Mouse (Mus musculus) frontal cortex, adult 2 months (tissue): ENCODE measurements at regions not wholly inside any gene's neighbourhood (a gene's known extent, or its start where the extent isn't known, plus 50 kb on each side); places are given as distances from the start of the nearest gene placed in this dataset.
A peak's percentile ranks its signal among the peaks of the same experiment; 100 is the strongest.
"Not testable (repeated sequence)": the region's sequence is repeated elsewhere in the genome, so short reads cannot be mapped to it uniquely, and the experiment has no call there.

Experiments
- DNase-seq, 2 experiments: peaks; one replicate each; pipeline ENCODE4 v3.0.0; 2022; ENCODE audit warnings: low spot score in 1 of 2; ENCODE audit errors: extremely low spot score in 1 of 2

GRCm38 (mm10) chr17:4521031-4521430 lies 473.1 kb upstream of the Arid1b start:
- no peak for DNase-seq

DNA sequence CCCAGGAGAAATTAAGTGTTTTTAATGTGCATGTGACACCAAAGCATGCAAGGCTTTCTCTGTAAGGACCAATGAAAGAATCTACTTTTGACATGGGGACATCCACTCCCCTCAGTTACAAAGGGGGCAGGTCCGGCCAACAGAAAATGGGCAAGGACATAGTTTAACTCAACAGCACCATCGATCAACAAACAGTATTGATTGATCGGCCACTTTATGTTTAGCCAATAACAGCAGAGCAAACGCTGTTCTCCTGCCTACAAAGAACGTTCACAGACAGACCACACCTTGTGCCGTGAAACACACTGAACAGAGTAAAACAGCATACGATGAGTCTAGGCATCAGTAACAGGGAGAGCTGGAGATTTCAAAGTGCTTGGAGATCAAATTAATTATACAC lies 467.7 kb upstream of the Arid1b start:
- DNase-seq, result no peak

DNA sequence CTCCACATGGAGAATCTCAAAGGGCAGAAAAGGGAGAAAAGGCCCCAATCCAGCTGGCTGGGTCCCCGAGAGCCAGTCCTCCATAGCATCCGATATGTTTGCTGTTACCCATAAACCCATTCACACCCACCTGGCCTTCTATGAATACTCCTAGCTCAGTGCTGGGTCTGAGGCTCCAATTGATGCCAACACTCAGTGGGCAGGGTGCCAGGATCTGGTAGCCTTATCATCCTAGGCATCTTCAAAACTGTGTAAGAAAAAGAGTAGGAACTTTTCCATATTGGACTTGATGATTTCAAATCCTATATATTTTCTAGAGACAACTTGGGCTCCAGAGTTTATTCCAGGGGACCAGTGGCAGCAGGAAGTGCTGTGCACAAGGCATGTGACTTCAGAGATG lies 462.0 kb upstream of the Arid1b start:
- no peak for DNase-seq

GRCm38 (mm10) chr17:4540435-4540834 lies 453.7 kb upstream of the Arid1b start:
- DNase-seq, result no peak

GRCm38 (mm10) chr17:4541020-4541743 lies 452.9 kb upstream of the Arid1b start:
- DNase-seq, result no peak

DNA sequence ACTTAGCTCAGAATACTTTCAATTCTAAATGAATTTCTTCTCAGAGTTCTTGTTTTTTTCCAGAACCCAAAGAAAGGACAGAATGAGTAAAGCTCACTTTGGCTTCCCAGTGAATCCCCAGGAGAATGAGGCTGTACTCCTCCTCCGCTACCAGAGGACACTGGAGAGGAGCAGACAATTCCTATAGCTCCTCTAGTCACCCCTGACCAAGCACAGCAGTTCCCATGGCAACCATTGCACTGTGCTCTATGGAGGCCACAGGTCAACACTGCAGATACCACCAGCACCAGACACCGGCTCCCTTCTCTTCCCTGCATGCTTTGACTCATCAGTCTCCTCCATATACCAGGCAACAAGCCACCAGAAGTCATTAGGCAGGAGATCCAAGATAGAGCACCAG lies 447.6 kb upstream of the Arid1b start:
- DNase-seq, result no peak

GRCm38 (mm10) chr17:4553026-4553425 lies 441.1 kb upstream of the Arid1b start:
- not testable (repeated sequence) for DNase-seq

- DNase-seq, result no peak
Measured at GRCm38 (mm10) chr17:4563641-4564040, 430.5 kb upstream of the Arid1b start.

GRCm38 (mm10) chr17:4576883-4577282 lies 417.2 kb upstream of the Arid1b start:
- DNase-seq, result no peak

DNA sequence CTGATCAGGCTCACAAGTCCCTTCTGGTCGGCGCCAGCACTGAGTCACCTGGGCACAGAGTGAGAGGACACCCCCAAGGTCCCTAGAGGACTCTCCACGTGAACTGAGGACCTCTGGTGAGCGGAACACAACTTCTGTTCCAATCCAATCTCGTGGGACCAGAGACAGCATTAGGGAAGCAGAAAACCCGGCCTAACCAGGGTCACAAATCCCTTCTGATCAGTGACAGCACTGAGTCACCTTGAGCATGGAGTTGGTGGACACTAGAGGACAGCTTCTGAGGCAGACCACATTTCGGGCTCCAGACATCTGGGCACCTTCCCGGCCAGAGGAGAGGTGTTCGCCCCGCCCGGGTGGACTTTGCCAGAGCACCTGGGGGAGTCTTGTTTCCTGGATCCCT lies 412.3 kb upstream of the Arid1b start:
- DNase-seq, result no peak

DNA sequence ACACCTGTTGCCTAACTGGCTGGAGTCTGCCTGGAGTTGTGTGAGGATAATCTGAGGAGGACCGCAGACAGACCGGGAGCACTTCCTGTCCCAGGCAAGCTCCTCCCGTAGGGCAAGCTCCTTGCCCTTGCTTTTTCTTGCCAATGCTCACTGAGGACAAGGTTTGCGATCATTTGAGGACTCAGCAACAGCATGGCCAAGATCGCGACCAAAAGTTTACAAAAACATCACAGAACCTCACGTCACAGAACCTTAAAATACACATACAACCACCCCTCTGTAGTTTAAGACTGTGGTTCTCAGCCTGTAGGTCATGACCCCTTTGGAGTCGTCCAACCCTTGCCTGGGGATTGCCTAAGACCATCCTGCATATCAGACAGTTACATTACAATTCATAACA lies 383.7 kb upstream of the Arid1b start:
- no peak for DNase-seq

GRCm38 (mm10) chr17:4610993-4611392 lies 383.1 kb upstream of the Arid1b start:
- no peak for DNase-seq

DNA sequence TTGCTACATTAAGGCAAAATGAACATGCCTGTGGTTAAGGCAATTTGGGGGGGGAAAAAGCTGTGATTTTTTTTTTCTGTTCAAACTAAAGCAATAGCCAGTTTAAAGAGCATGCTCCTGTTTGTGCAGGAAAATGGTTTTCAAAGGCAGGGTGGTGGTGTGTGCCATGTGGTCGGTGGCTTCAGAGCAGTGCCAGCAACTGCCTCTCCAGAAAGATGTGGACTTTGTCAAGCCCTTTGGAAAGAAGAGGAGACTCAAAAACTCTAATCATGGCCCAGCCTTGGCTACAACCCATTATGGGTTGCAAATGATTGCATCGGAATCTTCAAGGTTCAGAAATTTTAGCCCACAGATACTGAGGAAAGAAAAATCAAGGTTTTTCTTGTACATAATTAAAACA lies 382.4 kb upstream of the Arid1b start:
- DNase-seq, result no peak

GRCm38 (mm10) chr17:4612136-4612535 lies 382.0 kb upstream of the Arid1b start:
- no peak for DNase-seq

DNA sequence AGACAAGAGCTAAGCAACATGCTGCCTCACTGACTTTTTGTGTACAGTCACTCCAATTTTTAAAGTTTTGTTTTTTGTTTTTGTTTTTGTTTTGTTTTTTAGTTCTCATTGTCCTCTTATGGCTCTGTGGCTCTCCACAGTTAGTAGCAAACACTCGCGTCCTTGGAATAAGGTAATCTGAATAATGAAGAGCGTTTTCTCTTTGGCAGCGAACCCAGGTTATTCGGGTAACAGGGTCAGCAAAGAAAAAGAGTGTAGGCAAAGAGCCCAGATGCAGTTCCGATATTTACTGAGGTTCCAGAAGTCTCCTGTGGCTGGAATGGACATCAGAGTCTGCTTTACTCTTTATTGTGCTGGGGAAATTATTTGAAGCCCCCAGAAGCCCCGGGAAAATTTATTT lies 381.4 kb upstream of the Arid1b start:
- DNase-seq, result peak in 1 of 2 experiments; percentile 45

DNA sequence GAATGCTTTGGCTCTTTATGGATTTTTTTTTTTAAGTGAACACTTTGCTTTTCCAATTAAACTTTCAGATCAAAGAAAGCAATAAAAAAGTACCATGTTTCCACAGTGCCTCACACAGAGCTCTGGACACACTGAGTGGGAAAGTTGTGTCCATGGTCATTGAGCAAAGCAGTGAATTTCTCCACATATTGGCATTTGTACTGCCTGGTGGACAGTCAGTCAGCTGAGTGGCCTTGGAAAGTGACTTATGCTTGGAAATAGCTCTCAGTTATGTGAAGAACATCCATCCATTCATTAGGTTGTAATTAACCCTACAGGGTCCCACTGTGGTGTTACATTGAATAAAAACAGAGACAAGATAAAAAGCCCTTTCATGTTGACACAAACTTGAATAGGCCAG lies 373.8 kb upstream of the Arid1b start:
- no peak for DNase-seq

- DNase-seq, result not testable (repeated sequence)
Measured at GRCm38 (mm10) chr17:4626126-4626525, 368.0 kb upstream of the Arid1b start.

GRCm38 (mm10) chr17:4627542-4627941 lies 366.6 kb upstream of the Arid1b start:
- DNase-seq, result no peak

DNA sequence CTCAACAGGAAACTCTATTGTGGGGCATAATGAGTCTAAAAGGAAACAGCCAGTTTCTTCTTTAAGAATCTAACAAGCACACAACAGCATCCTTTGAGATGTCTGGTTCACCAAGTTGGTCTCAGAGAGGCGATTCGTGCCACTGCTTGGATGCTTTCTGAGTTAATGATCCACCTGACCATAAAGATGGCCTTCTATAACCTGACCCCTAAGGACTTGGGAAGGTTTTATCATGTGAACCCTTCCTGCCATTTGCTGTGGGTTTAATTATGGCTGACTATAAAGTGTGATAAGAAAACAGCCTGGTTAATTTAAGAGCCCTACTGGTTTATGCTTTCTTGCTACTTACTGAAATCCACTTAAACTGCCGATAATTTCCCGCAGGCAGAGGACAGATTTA lies 363.0 kb upstream of the Arid1b start:
- DNase-seq, result no peak

DNA sequence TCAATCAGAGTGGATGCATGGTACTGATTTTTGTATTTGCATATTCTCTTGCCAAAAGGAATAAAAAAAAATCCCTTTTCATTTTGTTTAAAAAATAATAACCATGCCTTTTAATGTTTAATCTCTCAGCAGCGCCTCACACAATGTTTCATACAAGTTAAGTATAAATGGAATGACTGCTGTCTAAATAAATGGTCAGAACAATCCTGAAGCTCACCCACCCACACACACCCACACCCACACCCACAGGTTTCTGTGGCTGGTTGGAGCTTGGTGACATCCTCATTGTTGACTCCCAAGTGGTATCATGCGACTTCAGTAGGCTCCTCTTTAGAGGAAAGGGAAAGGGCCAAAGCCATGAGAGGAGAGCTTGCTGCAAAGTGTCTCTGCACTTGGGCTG lies 361.6 kb upstream of the Arid1b start:
- no peak for DNase-seq

DNA sequence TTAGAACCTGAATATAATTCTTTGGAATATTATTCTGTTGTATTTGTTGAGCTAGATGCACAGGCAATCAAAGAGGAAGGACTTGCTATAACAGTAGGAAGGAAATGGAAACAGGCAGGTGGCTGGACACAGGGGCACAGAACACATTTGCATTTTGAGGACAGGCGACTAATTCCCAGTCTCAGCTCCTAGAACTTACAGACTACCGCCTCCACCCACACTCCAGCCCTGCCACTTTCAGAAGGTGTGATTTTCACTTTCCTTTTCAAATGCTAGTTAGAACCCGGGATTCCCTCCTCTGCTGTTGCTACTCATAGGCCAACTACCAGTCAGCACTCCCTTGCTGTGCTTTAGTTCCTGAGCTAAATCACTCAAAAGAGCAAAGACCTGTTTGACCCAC lies 360.4 kb upstream of the Arid1b start:
- peak; percentile 41 to 70 for DNase-seq

DNA sequence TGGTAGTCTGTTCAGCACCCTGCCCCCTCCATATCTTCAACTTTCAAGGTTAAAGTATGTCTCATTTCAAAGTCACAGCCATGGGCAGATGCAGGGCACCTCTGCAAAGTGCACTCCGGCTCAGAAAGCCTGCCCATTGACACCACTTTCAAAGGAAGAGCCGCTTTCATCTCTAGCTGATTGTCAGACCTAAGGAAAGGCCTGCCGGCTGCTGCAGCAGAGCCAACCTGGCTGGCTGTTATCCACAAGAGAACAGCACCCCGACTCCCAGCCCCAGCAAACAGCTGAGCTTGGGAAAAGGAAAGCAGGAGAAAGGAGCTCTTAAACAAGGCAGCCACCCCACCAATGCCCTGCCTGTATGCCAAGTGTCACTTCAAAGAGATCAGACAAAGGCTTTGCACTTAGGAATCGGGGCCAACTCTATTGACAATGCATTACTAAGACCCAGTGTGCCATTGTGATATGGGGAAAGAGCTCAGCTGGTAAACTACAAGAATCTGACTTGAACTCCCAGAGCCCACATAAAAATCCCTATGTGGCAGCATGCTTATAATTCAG lies 357.3 kb upstream of the Arid1b start:
- no peak for DNase-seq

GRCm38 (mm10) chr17:4639531-4639930 lies 354.6 kb upstream of the Arid1b start:
- no peak for DNase-seq
